Mouse (Mus musculus): ENCODE data around the gene Ccr3.
"Not testable (repeated sequence)": the region's sequence is repeated elsewhere in the genome, so short reads cannot be mapped to it uniquely, and the experiment has no call there.

The Ccr3 gene

DNA sequence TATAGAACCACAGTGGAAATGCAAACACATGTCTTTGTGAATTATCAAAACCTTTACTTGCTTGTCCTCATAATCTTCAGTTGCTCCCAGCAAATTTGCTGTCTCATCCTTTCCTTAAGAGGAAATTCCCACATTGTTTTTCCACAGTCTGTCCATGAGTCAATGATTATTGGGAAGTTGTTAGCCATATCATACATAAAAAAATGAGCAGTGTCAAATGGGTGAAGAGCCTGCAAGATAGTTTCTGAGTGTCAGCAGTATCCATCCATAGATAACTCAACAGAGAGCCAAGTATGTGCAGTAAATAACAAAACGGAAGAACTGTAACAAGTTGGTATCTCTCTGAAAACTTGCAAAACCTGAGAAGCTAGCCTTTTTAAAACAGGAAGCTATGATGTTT, at the start of gene Ccr3:
TSS of gene Ccr3 (plus strand) at position 301 of the 400 bp plus-strand sequence.
- in situ Hi-C loops (cut with MboI; ENCODE audit: unreplicated experiment in 2 of 2) = no loop called here

DNA sequence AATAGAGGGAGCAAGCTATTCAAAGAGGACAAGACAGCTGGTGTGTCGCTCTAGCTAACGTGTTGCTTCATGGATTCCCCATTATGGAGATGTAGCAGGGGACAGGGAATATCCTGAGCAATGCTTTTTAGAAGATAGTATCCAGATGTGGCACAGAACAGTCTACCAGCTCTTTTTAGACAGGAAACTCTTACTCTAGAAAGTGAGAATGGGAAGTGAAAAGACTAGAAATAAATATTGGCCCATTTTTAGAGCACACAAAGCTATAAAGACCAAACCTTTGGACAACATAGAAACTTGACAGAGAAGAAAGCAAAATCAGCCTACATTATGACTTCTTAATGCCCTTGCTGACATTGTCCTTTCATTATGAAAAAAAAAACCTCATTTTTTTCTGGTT, 46.1 kb upstream of the Ccr3 start:
- in situ Hi-C loops (cut with MboI; ENCODE audit: unreplicated experiment in 2 of 2) = no loop called here

DNA sequence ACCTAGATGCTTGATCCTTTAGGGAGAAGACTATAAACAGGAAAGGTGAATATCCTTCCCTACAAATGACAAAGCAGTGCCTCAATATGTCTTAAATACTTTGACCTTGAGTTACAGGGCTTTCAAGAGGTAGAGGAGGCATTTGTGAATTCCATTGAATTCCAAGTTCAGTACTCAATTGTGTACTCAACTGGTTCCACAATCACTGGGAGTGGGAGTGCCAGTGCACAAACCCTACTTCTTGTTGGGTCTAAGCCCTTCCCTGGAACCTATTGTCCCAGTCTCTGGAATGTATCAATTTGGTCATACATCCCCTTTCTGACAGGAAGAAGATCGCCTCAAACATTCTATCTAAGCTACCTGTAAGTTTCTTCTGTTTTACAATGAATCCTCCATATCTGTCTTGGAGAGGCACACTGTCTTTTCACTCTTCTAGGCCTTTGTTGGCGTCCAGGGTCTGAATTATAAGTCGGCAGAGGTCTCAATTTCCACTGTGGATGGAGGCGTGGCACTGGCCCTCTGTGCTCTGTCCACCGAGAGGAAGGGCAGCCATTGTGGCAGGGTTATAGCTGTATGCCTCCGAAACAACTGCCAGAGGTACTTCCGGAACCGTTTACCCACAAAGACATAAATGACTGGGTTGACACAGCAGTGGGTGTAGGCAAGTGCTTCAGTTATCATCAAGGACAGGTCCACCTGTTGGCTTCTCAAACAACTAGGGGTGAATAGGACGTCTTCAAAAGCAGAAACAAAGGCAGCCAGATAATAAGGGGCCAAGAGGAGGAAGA, 44.7 kb upstream of the Ccr3 start:
- in situ Hi-C loops (cut with MboI; ENCODE audit: unreplicated experiment in 2 of 2) = no loop called here

DNA sequence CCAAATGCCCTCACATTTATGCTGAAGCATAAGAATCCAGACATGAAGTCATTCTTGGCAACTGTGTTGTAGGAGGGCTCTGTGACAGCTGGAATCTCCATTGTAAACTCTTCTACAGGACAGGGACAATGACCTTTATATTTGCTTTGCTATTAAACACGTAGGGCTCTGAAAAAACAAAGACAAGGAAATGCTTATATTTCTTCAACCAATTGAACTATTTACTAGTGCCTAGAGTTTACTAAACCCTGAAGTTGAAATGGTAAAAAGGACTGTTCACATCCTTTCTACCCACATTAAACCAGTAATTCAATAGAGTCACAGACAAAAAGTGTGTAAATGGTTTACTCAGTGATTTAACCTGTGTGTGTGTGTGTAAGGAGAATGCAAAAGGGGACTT, 43.5 kb upstream of the Ccr3 start, which contains the start of gene Ccr1l1:
TSS of gene Ccr1l1 (minus strand) at position 101 of the 400 bp plus-strand sequence.
- in situ Hi-C loops (cut with MboI; ENCODE audit: unreplicated experiment in 2 of 2) = no loop called here

DNA sequence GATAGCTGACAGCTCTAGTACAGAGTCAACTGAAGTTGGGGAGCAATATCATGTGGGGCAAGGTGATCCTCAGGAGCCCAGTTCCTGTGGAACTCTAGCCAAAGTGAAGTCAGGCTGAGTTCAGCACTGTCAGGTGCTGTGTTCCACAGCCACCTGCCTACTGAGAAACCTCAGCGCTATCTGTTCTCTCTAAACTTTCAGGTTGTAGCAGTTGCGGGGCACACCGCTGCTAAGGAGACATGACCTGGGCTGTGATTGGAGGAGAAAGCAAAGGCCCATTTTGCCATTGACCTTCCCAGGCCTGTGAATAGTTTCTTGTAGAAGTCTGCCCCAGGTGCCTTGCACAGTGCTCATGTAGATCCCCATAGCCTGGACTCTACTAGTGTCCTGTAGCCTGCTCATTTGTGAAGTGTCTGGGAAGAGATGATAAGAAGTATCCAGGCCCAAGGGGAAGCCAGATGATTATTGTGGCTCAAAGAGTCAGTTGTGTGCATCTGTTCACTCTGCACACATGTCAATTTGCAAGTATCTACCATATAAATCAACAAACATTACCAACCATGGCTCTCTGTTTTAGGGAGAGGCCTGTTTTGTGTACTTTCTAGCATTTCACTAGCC, 40.8 kb upstream of the Ccr3 start:
- in situ Hi-C loops (cut with MboI; ENCODE audit: unreplicated experiment in 2 of 2) = not testable (repeated sequence)

DNA sequence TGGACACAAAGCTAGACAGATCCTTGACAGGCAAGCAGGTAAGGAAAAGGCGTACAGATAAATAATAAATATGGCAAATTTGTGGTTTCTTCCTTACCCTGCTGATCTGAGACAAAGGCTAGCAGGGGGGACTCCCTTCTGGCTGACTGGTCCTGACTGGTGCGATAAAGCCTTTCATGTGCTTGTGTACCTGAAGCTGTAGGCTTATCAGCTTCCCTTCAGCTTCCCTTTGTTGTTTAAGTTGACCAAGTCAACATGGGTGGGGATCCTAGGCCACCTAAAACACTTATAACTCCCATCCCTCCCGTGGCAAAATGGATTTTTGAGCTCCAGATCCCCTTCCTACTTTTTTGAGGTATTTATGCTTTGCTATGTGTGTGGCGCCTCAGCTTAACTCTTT, 39.9 kb upstream of the Ccr3 start:
- in situ Hi-C loops (cut with MboI; ENCODE audit: unreplicated experiment in 2 of 2) = no loop called here

DNA sequence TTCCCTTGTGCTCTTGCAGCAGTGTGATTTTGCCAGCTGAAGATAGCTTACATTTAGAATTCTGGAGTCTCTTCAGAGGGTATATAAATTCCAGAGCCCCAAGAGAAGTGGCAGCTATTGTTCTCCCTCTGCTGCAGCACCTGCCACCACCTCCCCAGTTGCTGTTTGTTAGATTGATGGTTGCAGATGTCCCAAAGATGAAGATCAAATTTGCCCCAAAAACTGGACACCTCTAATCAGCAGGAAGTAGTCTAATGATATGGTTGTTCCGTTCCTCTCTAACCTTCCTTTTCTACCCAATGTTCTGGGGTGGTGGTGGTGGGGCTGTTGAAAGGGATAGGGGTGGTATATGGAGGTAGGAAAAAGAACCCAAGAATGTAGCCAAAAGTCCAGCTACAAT, 39.1 kb upstream of the Ccr3 start:
- in situ Hi-C loops (cut with MboI; ENCODE audit: unreplicated experiment in 2 of 2) = no loop called here

DNA sequence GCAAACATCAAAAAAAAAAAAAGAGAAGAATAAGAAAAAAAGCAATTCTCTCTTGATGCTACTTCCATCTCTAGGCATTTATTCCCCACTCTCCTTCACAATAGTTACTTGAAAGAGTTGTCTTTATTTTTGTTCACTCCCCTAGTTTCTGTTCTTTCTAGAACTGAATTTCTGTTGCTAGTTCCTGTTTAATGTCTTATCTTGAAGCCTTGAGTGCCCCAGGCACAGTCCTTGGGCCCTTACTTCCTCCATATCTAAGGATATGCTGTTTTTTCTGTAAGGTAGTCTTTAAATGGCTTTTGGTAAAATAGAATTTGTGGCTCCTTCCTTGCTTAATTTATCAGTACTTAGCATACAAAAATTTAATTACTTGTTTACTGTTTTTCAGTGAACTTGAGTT, 36.8 kb upstream of the Ccr3 start:
- in situ Hi-C loops (cut with MboI; ENCODE audit: unreplicated experiment in 2 of 2) = no loop called here

DNA sequence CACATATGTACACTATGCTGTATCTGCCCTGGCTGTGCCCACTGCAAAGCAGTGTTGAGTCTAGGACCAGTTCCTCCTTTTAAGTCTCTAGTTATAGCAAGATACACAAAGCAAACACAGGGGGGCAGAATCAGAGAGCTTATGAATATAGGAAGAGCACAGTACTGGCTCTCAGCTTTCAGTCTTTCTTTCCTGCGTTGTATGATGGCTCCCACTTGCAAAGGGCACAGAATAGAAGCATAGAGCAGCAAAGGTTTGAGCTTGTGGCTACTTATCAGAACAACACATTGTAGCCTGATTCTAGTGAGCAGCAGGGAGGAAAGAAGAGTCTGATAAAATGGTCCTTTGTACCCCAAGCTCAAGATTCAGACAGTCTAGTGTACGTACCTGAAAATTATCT, 35.6 kb upstream of the Ccr3 start:
- in situ Hi-C loops (cut with MboI; ENCODE audit: unreplicated experiment in 2 of 2) = no loop called here

DNA sequence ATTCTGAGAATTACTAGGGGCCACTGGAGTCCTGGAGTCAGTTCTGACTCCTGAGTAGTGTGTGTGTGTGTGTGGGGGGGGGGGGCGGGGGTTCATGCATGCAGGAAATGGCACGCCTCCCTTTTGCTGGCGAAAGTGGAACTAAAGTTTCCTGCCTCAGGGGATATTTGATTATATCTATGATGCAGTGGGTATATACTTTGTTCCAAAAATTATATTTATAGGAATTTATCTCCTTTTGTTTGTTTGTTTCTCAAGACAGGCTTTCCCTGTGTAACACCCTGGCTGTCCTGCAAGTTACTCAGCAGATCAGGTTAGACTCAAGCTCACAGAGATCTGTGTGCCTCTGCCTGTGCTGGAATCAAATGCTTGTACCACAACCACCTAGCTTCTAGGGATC, 32.1 kb upstream of the Ccr3 start:
- in situ Hi-C loops (cut with MboI; ENCODE audit: unreplicated experiment in 2 of 2) = loop anchor here (5.0 kb wide), 1 partner anchor 43 kb away; no protein-coding TSS in a partner anchor

DNA sequence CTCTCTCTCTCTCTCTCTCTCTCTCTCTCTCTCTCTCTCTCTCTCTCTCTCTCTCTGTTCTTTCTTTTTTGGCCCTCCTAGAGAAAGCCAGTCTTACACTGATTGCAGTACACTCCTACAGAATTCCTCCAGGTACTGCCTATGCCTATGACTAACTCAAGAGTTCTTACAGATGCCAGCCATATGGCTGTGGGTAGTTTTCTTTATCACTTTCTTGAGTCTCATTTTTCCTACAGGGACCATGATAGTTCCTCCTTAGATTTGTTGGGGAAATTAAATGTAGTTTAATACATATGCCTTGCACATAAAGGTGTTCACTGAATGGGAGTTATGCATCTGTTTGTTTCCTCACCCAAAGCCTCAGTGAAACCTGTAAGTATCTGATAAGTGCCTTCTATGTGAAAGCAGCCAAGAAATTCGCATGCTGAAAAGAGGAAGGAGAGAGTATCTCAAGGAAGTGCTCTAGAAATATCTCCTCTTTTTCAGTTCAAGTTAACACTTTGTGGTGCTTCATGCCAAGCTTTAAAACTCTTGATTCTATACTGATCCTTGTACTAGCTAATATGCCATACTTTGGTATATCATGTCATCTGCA, 30.4 kb upstream of the Ccr3 start:
- in situ Hi-C loops (cut with MboI; ENCODE audit: unreplicated experiment in 2 of 2) = loop anchor here (5.0 kb wide), 1 partner anchor 41 kb away; no protein-coding TSS in a partner anchor

DNA sequence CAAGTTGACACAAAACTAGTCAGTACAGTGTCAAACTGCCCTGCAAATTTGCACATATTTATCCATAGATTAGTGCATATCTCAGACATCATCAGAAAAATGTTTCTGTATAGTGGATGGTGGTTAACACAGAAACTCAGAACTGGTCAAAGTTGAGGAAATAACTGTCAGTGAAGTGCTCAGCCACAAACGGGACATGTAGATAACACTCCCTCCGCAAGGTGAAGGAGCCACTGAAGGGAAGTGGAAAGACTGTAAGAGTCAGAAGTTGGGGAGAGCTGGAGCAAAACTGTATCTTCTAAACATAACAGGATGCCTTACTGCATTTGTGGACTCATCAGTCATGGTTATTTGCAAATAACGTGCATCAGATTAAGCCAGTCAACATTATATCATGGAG, 24.1 kb upstream of the Ccr3 start:
- in situ Hi-C loops (cut with MboI; ENCODE audit: unreplicated experiment in 2 of 2) = no loop called here

DNA sequence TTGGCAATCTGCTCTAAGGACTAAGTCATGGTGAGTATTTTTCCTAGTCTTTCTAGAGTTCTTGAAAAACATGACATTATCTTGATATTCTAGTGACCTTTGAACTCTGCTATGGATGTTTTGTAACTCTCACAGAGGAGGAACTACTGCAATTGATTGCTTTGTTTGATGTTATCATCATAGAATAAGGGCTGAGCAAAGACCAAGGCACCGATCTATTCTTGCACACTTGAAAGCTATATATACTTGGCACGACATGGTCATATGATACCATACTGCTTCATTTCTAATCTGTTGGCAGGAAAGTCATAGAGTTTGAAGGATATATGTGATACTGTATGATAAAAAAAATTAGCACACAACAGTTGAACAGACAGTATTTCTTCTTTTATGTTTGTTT, 22.0 kb upstream of the Ccr3 start:
- in situ Hi-C loops (cut with MboI; ENCODE audit: unreplicated experiment in 2 of 2) = no loop called here

DNA sequence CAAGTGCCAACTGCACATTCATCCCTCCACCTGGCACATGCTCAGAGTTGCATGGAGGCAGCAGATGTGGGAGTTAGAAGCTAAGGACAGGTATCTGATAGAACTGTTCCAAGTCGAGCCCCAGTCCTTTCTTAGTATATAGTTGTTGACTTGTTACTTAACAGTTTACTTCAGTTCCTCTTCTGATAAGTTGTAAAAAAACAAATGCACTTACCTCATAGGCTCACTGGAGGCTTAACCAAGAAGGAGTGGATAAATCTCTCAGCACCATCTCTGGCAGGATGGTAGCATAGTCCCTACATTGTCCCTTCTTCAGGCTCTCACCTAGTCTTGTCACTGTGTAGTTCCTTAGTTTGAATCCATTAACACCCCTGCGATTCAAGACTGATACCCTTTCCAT, 9.1 kb upstream of the Ccr3 start:
- in situ Hi-C loops (cut with MboI; ENCODE audit: unreplicated experiment in 2 of 2) = no loop called here

DNA sequence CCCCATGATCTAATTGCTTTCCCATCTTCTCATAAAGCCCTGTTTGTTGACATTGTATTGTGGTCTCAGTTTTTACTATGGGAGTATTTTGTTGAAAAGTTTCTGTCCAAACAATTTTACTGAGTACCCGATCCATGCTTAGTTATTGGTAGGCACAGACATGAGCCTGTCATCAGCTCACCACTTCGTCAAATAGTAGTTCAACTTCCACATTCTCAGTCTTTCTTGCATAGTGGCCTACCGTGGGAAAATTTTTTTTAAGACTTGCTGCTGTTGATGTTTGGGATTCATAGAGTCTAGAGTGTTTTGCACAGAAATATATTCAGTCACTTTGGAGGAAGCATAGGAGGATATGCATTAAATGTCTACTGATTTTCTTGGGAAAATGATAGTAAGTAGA, 8.5 kb upstream of the Ccr3 start:
- in situ Hi-C loops (cut with MboI; ENCODE audit: unreplicated experiment in 2 of 2) = no loop called here

DNA sequence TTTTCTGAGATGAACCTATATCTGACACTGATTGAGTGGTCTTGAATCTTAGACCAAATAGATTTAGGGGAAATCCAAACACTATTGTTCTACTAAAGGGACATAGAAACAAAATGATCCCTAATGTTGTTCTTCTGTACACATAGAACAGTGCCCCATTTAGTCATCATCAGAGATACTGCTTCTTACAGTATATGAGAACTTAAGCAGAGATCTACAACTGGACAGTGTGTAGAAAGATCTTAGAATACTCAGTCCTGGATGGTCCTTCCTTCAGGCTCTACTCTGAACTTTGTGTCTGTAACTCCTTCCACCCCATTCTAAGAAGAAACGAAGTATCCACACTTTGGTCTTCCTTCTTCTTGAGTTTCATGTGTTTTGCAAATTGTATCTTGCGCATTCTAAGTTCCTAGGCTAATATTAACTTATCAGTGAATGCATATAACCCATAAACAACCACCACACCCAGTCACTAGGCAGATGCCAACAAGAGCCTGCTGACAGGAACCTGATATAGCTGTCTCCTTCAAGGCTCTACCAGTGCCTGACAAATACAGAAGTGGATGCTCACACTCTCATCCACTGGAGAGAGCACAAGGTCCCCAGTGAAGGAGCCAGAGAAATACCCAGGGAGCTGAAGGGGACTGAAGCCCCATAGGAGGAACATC, 6.7 kb upstream of the Ccr3 start:
- in situ Hi-C loops (cut with MboI; ENCODE audit: unreplicated experiment in 2 of 2) = no loop called here

DNA sequence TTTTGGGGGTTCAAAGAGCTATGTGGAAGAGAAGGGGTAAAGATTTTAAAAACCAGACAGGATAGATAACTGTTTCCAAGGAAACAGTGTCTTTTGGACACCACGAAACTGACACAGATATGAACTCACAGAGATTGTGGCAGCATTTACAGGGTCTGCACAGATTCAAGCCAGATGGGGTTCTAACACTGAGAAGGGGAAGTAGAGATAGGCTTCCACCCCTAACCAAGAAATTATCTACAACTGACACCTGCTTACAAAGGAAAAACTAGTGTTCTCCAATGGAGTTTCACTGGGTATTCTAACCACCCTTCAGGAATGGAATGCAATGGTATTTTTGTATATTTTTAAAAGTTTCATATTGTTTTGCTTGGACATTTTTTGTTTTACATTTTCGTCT, 5.7 kb upstream of the Ccr3 start:
- in situ Hi-C loops (cut with MboI; ENCODE audit: unreplicated experiment in 2 of 2) = no loop called here

DNA sequence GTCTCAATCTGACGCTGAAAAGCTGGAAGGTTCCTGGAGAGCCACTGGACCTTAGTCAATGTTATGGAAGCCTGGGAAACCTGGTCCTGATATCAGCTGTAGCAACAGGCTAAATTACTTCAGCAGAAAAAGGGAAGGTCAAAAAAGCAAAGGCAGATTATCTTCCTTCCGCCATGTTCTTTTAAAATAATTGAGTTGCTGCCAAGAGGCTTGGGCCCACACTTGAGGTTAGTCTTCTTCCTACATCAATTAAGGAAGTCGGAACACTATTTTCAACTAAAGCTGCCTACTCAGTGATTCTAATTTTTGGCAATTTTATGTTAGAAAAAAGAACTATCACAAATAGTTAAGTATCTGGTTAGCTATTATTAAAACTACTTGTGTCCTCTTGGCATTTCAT, 1.9 kb upstream of the Ccr3 start:
- in situ Hi-C loops (cut with MboI; ENCODE audit: unreplicated experiment in 2 of 2) = no loop called here

DNA sequence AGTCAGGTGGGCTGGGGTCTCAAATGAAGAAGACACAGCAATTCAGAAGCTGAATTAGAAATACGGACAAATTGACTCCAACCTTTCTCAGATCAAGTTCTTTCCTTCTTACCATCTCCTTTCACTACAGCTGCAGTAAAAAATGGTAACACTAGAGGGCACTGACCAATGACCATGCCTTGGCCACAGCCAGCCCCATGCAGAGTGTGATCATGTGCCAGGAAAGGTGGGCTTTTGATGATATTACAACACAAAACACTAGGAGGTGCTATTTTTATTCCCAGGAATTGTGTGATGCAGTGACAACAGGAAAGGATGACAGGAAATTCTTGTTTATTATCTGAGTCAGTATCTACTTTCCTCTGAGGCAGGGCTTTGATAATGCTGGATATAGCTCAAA, 11.6 kb downstream of the Ccr3 start:
- in situ Hi-C loops (cut with MboI; ENCODE audit: unreplicated experiment in 2 of 2) = loop anchor here (5.0 to 10.0 kb wide), 3 partner anchors 41 to 94 kb away; partner anchors contain the start of gene Ccr2 (in 1 of the 2)

DNA sequence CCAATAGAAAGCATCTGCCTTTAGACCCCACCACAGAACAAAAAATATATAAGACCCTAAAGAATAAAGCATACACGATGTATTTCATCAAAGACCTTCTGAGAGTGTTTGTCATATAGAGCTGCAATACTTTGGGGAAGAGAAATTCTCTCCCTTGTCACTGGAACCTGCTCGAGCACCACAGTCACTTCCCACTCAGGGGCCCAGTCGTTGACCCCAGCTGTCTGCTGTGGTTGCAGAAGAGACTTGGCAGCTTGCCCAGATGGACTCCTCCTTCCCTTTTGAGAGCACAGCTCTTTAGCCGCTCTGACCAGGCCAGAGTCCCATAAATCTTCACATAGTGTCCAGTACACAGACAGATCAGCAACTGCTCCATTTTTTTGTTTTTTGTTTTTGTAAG, 15.9 kb downstream of the Ccr3 start:
- in situ Hi-C loops (cut with MboI; ENCODE audit: unreplicated experiment in 2 of 2) = loop anchor here (5.0 to 10.0 kb wide), 3 partner anchors 67 to 90 kb away; partner anchors contain the start of gene Ccr2 (in 1 of the 2)

DNA sequence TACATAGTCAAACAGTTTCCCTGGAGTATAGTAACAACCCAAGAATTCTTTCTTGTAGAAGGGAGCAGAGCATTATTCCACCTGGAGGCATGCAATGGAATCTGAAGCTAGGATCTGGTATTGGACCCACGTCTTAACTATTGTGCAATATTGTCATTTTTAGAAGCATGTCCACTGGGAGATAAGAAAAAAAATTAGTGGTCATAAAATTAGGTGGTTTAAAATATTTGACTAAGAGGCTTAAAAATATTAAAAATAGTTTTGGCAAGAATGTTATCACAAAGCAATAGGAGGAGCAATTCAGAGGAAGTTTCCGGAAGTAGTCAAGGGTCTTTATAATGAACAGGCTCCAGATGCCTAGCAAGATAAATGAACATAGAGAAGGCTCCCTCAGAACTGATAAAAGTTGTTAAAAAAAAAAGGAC, 16.4 kb downstream of the Ccr3 start:
- in situ Hi-C loops (cut with MboI; ENCODE audit: unreplicated experiment in 2 of 2) = loop anchor here (5.0 to 10.0 kb wide), 3 partner anchors 67 to 89 kb away; partner anchors contain the start of gene Ccr2 (in 1 of the 2)
